ENCODE assay signal across 16 mouse cellular contexts in genomic region chr4:32188752-32189415, GRCm38 (mm10). TPM values are rescaled to one million over a fixed set of nuclear protein-coding genes. Genes with fewer than 3 reads are reported as not detected.
DNase-seq lines count a peak whose midpoint lies in the region; ATAC-seq lines count a peak whose summit lies in the region.
"Had no signal": no experiment of that assay in that cellular context is flagged by ENCODE, and none has a peak within 500 bp of the region (broad histone marks: within the 10 kb centered on the region; RNA-seq: fewer than 3 reads in every experiment).

No protein-coding gene starts in this region.

- DNase-seq in left cerebral cortex, postnatal 25 days (ENCODE audit: low spot score in 2 of 2), result peak; percentile 14 to 70
- no peak for DNase-seq in left cerebral cortex, postnatal 4 days
- peak; percentile 36 for DNase-seq in MN1 (ENCODE audit: low spot score)
- peak; percentile 69 for DNase-seq in brain, adult 2 months (ENCODE audit: low read depth, low spot score)
- no peak for DNase-seq in spleen, postnatal 36 days (ENCODE audit: low spot score in 2 of 2)
- no peak for DNase-seq in cerebellum, adult 9-11 months
- DNase-seq: adrenal gland, postnatal 10 days; midbrain, embryonic 14.5 days; right cerebral cortex, postnatal 4 days; thymus, adult 18-20 months had no signal

- H3K9me3 ChIP-seq in forebrain, embryonic 15.5 days, result no peaks in the 10 kb centered on the region
- H3K9me3 ChIP-seq: G1E; heart, embryonic 13.5 days; limb, embryonic 15.5 days had no signal

- intact Hi-C loops in left cerebral cortex, postnatal 25 days (cut with DNase I), result no loop called here
- intact Hi-C loops in left cerebral cortex, postnatal 4 days (cut with DNase I), result no loop called here

- 17% methylated on average over 8 of the region's 8 CpGs for WGBS in forebrain, embryonic 15.5 days

- H3K4me3 ChIP-seq in forebrain, embryonic 15.5 days, result no peak overlapping the region
- H3K4me3 ChIP-seq: heart, embryonic 13.5 days; limb, embryonic 15.5 days had no signal

- peaks cover 34% of the 10 kb centered on the region for H3K4me1 ChIP-seq in forebrain, embryonic 15.5 days

- 0 out of 2 replicates have a peak overlapping the region, but pooled peaks have one; percentile 11 for H3K4me2 ChIP-seq in forebrain, embryonic 15.5 days (replicated peaks)
- H3K4me2 ChIP-seq: heart, embryonic 13.5 days; limb, embryonic 15.5 days had no signal

- peak; percentile 86 for ATAC-seq in forebrain, embryonic 15.5 days (replicated peaks)
- ATAC-seq: inflammation-experienced regulatory T-cells, adult 6 months had no signal

- H3K27ac ChIP-seq in forebrain, embryonic 15.5 days (replicated peaks), result peak overlapping the region; percentile 88
- H3K27ac ChIP-seq: heart, embryonic 13.5 days; limb, embryonic 15.5 days; macrophage had no signal

- H3K9ac ChIP-seq in forebrain, embryonic 15.5 days (replicated peaks), result no peak overlapping the region
- H3K9ac ChIP-seq: heart, embryonic 13.5 days; limb, embryonic 15.5 days had no signal

- H3K27me3 ChIP-seq in forebrain, embryonic 15.5 days, result no peaks in the 10 kb centered on the region
- H3K27me3 ChIP-seq: limb, embryonic 15.5 days had no signal

- no peaks in the 10 kb centered on the region for H3K36me3 ChIP-seq in forebrain, embryonic 15.5 days
- H3K36me3 ChIP-seq: G1E; heart, embryonic 13.5 days; limb, embryonic 15.5 days had no signal

RNA-seq across cellular contexts. Expression of gene Bach2, which starts 49.7 kb away (rescaled TPM):
- total RNA-seq in left cerebral cortex, postnatal 25 days (2021), result 10 to 100 TPM; 10.4 to 14.4 TPM
- total RNA-seq in left cerebral cortex, postnatal 4 days (2021), result 100 to 1,000 TPM in 1 of 2 experiments, 10 to 100 TPM in 1; 92.7 to 105 TPM
- 33.8 and 34.9 TPM in 2 replicates for polyA plus RNA-seq in forebrain, embryonic 15.5 days (2015; fragmentation: Nextera tagmentation; extraction: Ambion mirVana)
- polyA plus RNA-seq: G1E had no signal

Comparison
In these comparisons a context has a peak if more than half of its experiments do, and no peak if none do; other contexts are left out.
1. DNase-seq: peak in left cerebral cortex, postnatal 25 days (2 of 2), MN1 (single experiment) and brain, adult 2 months (single experiment); none in left cerebral cortex, postnatal 4 days (single experiment), spleen, postnatal 36 days (0 of 2) and cerebellum, adult 9-11 months (single experiment).
2. RNA of gene Bach2, which starts 49.7 kb away (total RNA-seq): 92.7 to 105 TPM in left cerebral cortex, postnatal 4 days; 10.4 to 14.4 TPM in left cerebral cortex, postnatal 25 days; every median in the first group is over 4 times any median in the second.